Mouse (Mus musculus) natural killer cell, adult 2 months (primary cell): ENCODE results near the gene Rab5a.
"Not testable (repeated sequence)": the region's sequence is repeated elsewhere in the genome, so short reads cannot be mapped to it uniquely, and the experiment has no call there.

Experiments used
- DNase-seq, 2 experiments: peaks; one replicate each; pipeline ENCODE4 v3.0.0; 2022; ENCODE audit warnings: low spot score in 2 of 2

Gene Rab5a

DNA sequence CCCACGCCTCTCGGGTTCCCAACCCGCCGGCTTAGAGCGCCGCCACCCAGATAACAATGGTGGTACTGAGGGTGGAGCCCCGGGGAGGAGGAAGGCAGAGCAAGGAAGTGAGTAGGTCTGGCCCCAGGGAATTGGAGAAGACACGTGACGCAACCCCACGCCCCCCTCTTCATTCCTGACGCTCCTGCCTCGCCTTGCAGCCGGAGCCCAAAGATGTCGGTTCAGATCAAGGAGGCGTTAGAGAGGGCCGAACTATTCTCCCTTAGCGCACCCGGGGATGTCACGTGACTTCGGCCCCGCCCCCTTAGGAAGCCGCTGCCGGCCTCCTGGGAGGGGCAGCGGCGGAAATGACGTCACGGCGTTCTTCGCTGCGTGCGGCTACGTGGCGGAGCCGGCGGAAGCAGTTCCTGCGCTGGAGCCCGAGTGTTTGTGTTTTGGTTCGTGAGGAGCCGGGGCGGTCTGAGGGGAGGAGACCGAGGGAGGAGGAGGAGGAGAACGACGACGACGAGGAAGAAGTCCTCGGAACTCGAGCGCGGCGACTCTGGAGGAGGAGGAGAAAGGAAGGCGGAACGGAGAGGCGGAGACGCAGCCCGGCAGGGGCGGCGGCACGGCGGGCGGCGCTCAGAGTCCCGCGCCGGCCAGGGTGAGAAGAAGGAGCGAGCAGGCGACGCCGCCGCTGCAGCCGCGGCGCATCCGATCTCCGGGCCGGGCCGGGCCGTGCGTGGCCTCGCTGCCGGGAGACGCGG is at the start of gene Rab5a:
Gene Rab5a, plus strand, starts transcription at position 377 of the 746 bp plus-strand sequence.
- DNase-seq, result peak; percentile 97 to 99

DNA sequence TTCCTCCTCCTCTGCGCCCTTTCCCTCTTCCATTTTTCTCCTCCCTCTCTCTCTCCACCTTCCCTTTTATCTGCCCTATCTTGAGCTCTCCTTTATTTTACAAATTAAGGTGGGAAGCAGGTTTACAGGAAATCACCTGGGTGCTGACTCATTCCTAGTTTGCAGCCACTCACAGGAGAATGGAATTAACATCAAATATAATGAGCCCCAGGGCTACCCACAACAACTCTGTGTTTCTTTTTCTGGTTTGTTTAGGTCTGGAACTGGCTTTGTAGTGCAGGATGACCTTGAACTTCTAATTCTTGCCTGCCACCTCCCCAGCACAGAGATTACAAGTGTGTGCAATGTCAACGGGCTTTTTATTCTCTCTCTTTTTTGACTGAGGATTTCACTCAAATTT is 22.9 kb upstream of the Rab5a start:
- DNase-seq, result no peak

DNA sequence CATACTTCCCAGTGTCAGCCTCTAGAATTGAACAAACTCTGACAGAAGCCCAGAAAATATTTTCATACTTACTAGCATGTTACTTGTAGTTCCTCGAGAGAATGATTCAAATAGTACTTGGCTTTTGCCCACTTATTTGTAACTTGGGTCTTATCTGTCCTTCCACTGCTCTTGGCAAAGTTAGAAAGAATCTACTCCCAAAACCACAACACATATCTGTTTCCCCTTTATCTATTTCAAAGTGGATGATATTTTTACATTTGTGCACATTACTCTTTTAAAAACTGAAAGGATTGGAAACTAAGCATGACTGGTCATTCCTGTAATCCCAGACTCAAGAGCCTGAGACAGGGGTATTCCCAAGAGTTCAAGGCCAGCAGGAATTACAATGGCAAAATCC is 22.3 kb upstream of the Rab5a start:
- DNase-seq, result no peak

DNA sequence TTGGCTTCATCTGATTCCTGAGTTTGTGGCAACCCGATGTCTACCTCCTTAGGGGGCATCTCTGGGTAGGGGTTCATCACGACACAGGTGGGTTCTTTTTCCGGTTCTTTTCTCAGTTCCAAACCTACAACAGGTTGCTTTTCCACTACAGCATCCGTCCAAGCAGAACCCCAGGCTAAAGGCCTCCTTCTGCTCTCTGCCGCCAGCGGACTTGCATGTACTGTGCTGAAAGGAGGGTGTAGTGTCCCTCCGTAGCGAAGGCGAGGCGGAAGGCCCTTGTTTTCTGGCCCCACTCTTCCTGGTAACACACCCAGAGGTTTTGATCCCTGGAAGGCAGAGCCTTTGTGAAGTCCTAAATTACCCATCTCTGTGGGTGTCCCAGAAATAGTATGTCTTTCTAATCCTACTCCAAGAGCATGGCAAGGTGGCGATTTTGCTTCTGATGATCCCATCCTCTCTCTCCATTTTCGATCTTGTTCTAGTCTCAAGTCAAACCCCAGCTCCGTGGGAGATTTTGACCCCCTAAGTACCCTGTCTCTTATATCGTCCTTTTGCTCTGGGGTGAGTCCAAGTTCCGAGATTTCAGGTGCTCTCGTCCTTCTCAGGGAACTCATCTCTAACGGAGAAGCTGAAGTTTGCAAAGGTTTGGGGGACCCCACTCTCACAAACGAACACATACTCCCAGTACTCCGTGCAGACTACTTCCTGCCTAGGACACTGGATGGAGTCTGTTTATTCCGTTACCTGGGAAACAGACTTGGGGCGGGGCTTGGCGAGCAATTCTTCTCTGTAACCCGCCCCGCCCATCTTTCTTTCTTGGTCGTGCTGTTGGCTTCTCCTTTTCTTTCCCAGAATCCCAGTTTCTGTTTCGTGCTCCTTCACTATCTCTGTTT is 16.2 kb upstream of the Rab5a start, which contains the start of gene Efhb:
Gene Efhb, minus strand, starts transcription at position 719 of the 893 bp plus-strand sequence.
- peak; percentile 35 to 38 for DNase-seq

DNA sequence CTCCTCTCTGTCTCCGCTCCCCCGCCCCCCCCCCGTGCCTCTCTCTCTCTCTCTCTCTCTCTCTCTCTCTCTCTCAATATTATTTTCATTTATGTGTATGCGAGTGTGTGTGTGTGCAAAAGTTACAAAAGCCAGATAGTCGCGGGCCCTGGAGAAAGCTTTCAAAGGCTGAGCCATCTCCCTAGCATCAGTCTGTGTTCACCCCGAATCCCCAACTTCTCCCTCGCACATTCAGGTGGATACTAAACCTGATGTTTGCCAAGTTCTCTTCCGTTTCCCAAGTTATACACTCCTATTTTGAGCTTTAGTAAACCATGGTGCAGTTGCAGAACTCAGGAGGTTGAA is 15.6 kb upstream of the Rab5a start:
- DNase-seq, result no peak

DNA sequence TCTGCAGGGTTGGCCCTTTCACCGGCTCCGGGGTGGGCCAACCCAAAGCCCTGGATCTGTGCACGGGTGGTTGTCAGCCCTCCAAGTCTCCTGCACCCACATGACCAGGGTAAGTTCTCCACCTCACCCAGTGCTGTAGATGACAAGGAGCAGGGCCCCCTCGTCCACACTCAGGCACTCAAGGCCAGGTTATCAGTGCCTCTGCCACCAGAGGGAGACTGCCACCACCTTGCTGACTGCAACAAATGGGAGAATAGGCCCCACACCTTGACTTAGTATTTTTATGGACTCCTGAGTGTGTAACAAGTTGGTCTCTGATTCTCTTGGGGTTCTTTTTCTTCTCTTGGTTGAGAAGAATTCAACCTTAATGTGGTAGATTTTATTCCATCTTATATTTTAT is 13.5 kb upstream of the Rab5a start:
- no peak for DNase-seq

DNA sequence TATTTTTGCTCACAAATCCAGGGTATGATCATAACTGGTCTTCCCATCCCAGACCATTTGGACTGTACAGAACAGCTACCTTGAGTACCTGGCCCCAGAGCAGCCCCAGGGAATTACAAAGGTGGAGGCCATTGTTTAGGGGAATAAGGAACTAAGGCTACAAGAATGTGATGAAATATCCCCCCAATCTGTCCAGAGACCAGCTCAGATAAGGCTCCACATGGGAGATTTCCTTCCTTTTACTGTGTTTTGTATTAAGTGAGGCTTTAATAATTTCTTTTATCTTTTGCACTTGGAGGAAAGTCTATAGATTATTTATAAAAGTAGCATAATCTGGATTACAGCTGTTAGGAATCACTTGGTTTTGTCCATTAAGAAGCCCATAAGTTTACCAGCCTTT is 10.3 kb upstream of the Rab5a start:
- no peak for DNase-seq

DNA sequence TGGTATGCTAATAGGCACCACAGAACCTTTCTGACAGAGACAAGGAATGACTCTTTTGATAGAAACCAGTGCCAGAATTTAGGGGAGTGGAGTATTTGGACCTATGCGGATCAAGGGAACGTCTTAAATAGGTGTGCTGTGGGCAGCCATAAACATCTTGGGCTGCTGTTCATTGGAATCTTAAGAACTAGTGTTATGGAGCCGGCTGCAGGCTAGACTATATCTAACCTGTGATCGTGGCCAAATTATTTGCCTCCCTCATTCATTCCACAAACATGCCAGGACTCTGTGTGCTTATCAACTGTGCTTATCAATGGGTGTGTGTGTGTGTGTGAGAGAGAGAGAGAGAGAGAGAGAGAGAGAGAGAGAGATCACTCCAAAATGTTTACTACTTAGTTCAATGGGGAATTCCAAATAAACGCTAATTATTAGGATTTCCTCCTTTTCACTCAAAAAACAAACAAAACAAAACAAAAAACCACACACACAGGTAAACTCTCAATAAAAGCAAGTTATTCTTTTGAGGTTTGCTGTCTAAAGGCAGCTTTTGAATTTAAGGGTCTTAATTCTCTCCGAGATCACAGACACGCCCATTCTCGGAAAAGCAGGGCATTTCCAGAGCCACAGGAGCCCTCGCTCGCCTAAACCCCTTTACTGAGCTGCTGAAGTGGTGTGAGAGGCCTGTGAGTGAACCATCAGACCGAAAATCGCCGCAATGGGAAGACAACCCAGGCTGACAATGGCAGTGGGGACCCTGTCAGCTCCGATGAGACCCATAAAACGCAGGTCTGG is 772 bp upstream of the Rab5a start:
- DNase-seq, result no peak

DNA sequence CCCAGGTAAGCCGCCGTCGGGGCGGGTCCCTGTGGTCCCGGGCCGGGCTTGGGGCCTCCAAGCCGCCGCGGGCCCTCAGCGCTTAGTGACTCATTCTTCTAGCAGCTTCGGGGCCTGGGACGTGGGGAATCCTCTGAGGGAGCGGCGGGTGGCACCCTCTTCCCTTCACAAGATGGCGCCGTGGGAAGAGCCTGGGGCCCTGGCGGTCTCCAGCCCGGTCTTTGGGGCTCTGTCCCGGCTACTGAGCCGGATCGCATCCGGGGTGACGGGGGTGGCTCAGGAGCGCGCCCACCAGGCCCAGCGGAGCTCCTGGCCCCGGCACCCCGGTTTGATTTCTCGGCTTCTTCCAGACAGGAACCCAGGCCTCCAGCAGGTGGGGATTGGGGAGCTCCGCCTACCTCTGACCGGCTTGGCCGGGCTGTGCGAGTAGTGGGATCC is 589 bp downstream of the Rab5a start:
- peak; percentile 43 to 59 for DNase-seq

DNA sequence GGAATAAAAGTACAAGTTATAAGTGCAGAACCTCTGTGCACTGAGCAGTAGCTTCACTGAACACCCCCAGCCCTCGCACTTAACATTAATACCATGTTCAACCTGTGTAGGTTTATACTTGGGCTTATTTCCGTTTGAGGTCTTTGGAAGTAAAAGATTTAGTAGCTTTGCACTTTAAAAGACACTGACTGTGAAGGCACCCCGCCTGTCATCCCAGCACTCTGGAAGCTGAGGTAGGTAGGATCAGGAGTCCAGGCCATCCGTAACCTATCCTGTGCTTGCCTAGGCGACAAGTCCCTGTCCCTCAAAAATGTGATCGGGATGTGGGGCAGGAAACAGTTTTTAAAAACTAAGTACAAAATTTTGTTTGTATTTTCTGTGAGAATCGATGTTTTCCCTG is 1.4 kb downstream of the Rab5a start:
- no peak for DNase-seq

DNA sequence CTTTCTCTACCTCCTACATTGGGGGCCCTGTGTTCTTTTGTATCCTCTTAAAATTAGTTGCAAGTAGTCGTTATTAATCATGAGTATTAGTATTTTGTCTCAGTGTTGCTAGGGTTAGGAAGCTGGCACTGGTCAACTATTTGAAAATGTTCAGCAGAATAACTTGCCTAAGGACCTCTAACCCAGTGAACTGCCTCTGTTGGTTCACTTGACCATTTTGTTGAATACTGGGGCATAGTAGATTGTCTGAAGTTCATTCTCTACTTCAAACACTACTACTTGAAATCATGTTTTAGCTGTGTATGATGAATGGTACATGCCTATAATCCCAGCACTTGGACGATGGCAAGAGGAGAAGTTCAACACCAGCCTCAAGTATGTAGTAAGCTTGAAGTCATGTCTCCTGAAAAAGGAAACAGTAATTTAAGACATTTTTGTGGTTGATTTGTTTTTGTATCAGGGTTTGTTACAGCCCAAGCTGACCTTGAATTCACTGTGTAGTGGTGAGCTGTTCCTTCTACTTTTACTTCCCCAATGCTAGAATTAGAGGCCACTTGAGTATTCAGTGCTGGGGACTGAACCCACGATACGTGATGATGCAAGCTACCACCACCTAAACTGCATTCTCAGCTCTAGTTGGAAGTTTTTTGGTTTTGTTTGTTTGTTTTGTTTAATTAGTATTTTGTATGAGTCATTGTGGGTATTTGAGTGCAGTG is 9.4 kb downstream of the Rab5a start:
- DNase-seq, result peak in 1 of 2 experiments; percentile 16

DNA sequence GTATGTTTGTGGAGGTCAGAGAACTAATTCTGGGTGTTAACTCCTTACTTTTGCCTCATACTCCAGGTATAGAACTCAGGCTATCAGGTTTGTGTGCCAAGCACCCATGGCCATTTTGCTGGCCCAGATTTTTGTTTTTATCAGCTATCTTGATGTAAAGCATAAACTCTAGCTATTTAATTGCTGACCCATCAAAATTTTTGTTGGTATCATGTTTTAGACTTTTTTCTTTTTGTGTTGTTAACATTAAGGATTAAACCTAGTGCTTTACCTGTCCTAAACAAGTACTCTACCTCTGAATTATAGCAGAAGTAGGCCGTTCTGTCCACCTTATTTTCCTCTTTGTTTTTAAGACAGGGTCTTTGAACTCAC is 10.0 kb downstream of the Rab5a start:
- DNase-seq, result no peak

DNA sequence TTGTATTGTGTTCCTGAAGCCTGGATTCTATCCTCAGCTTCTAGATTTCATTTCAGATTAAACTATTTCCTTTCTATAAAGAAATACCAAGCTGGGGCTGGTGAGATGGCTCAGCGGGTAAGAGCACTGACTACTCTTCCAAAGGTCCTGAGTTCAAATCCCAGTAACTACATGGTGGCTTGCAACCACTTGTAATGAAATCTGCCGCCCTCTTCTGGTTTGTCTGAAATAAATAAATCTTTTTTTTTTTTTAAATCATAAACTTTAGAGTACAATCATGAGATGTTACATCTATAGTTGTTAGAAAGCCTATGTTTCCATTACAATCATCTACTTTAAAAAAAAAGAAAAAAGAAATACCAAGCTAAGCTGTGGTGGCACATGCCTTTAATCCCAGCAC is 23.9 kb downstream of the Rab5a start:
- no peak for DNase-seq

DNA sequence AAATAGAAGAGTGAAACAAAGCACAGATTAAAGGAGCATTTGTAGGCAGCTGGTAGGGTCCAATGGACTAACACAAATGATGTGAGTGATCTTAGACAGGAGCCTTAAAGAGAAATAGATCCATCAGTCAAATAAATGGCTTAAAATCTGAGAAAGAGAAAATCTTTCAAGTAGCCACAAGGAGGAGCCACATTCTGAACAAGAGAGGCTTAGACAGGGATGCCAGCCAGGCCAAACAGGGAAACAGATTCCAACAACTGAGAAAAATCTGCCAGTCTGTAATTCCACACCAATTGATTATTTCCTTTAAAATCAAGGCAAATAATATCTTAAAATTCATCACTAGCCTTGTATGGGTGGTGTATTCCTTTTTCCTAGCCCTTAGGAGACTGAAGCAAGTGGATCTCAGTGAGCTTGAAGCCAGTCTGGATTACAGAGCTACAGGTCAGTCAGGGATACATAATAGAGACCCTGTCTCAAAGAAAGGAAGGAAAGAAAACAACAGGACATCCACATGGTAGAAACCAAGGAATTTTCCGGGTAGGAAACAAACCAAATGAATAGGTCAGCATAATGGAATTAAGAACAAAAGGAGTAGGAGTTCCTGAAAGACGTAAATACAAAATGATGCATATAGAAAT is 33.4 kb downstream of the Rab5a start:
- no peak for DNase-seq

DNA sequence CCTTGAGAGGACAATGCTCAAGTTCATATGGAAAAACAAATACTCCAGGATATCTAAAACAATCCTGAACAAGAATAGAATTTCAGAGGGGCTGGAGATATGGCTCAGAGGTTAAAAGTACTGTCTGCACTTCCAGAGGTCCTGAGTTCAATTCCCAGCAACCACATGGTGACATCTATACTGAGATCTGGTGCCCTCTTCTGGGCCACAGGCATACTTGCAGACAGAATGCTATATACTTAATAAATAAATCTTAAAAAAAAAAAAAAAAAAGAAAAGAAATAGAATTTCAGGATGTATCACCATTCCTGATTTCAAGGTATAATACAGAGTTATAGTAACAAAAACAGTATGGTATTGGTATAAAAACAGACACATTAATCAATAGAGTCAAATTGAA is 40.3 kb downstream of the Rab5a start:
- DNase-seq, result no peak

DNA sequence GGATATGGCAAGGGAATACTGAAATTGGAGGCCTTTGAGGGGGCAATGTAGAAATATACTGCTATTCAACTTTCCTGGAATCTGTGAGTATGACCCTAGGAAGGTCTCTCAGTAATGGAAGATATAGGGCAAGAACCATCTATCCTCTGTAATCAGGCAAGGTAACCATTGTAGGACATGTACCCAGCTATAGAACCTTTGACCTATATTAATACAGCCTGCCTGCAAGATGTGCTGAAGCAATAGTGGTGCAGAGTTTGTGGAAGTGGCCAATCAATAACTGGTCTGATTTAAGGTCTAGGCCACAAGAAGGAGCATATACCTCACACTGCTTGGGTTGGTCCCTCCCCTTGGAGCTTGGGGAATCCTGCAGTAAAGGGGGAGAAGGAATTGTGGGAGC is 41.5 kb downstream of the Rab5a start:
- no peak for DNase-seq

DNA sequence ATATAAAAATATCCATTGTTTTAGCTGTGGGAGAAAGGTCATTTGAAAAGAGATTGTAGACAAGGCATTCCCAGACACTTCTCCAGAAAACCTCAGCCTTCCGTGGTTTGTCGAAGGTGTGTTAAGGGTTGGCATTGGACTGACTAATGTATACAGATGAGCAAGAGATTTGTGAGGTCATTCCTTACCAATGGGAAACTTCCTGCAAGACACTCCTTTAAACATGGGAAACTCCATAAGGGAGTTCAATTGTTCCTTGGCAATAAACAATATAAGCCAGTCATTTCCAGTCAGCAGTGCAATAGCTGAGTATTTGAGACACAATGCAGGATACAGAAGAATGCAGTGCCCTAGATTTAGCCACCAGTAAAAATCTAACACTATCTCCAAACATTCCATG is 49.0 kb downstream of the Rab5a start:
- DNase-seq, result no peak

DNA sequence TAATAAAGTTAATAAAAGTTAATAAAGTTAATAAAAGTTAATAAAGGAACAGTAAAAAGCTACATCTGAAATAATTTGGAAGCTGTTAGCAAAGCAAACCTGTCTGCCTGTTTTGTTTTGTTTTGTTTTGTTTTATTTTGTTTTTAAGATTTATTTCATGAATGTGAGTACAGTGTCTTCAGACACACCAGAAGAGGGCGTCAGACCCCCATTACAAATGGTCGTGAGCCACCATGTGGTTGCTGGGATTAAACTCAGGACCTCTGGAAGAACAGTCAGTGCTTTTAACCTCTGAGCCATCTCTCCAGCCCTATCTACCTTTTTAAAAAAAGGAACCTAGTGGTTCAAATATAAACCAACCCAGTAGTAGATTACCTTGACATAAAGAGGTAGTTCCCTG is 52.1 kb downstream of the Rab5a start:
- no peak for DNase-seq

DNA sequence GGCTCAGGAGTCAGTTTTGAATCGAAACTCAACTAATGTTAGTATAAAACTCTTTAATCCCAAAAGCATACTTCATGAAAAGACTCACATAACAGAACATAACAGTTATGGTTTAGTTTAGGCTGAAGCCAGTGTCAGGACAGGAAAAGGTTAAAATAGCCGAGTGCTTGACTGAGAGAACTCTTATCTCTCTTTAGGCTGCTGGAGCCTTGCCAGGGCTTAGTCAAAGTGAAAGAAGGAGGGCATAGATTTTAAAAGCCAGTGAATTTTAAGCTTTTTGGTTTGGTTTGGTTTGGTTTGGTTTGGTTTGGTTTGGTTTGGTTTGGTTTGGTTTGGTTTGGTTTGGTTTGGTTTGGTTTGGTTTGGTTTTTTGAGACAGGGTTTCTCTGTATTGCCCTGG is 53.4 kb downstream of the Rab5a start:
- no peak for DNase-seq

DNA sequence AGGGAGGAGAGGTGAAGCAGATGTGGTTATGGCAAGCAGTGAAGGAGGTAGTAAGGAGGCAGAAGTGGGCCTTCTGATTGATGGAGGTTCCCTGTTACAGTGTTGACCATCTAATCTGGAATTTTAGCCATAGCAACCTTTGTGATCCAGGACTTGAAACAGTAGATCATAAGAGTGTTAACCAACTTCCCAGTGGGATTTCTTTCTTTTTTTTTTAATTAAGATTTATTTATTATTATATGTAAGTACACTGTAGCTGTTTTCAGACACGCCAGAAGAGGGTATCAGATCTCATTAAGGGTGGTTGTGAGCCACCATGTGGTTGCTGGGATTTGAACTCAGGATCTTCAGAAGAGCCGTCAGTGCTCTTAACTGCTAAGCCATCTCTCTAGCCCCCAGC is 60.3 kb downstream of the Rab5a start, which contains the start of gene Pp2d1:
Gene Pp2d1, minus strand, starts transcription at position 101 of the 400 bp plus-strand sequence.
- DNase-seq, result not testable (repeated sequence)

DNA sequence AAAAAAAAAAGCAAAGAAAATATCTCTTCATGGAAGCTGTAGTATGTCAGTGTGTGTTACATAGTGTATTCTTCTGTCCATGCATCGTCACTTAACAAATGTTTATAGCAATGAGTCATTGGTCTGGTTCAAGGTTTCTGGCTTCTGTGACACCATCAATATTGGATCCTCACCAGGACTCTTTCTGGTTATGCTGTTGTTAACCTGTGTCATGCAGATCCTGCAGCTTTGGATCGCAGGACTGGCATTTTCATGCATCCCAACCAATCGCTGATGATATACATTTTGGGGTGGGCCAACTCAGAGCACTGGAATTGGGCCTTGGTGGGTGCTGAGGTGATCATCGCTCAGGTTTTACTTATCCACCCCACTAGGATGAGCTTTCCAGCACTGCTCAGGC is 63.5 kb downstream of the Rab5a start:
- DNase-seq, result no peak
